Mouse (Mus musculus) liver, adult 2 months (tissue): ENCODE results near the gene Ubxn2a. TPM values are rescaled to one million over a fixed set of nuclear protein-coding genes. Genes with fewer than 3 reads are reported as not detected.

Experiments
- DNase-seq: peaks from one replicate; pipeline ENCODE4 v3.0.0-alpha.2; 2011; ENCODE audit warnings: low read depth, low spot score; ENCODE audit errors: extremely low read depth
- H3K27ac ChIP-seq: fragments of 200-500 bp; replicated peaks from 2 replicates; pipeline ENCODE4 v1.5.1; 2012; ENCODE audit warnings: low read depth, mild to moderate bottlenecking, control low read depth, inconsistent platforms, low read length; ENCODE audit not compliant: insufficient read depth
- H3K27me3 ChIP-seq: fragments of 200-500 bp; 2 replicates; pipeline ENCODE4 v1.6.1; 2012; ENCODE audit warnings: mild to moderate bottlenecking, moderate library complexity, low read length, inconsistent platforms; ENCODE audit not compliant: control insufficient read depth, insufficient read depth
- H3K36me3 ChIP-seq: fragments of 200-500 bp; 2 replicates; pipeline ENCODE4 v1.6.1; 2012; ENCODE audit warnings: low read length, inconsistent platforms; ENCODE audit not compliant: control insufficient read depth, insufficient read depth
- H3K4me1 ChIP-seq: fragments of 200-500 bp; 2 replicates; pipeline ENCODE4 v1.6.1; 2011; ENCODE audit warnings: low read length; ENCODE audit not compliant: control insufficient read depth, insufficient read depth
- H3K4me3 ChIP-seq: fragments of 200-500 bp; 2 replicates; pipeline ENCODE4 v1.5.1; 2011; ENCODE audit warnings: low read depth, mild to moderate bottlenecking, control low read depth, low read length, moderate library complexity; ENCODE audit not compliant: insufficient read depth
- H3K79me2 ChIP-seq: fragments of 200-500 bp; 2 replicates; pipeline ENCODE4 v1.6.1; 2012; ENCODE audit warnings: inconsistent platforms, mild to moderate bottlenecking, low read length, moderate library complexity; ENCODE audit not compliant: control insufficient read depth, insufficient read depth
- H3K9ac ChIP-seq: fragments of 200-500 bp; 2 replicates; pipeline ENCODE4 v1.6.1; 2012; ENCODE audit warnings: low read depth, mild to moderate bottlenecking, control low read depth, inconsistent platforms, low read length
- CTCF ChIP-seq: fragments of 200-500 bp; IDR thresholded peaks from 2 replicates; pipeline ENCODE4 v1.5.1; 2011; ENCODE audit warnings: low read depth, low read length, control low read depth
- POLR2A ChIP-seq: fragments of 200-500 bp; IDR thresholded peaks from 2 replicates; pipeline ENCODE4 v1.6.1; 2011; ENCODE audit warnings: low read length, control low read depth; ENCODE audit not compliant: insufficient read depth; ENCODE audit errors: extremely low read depth
- WGBS: fragments of 180-500 bp; shearing (Covaris S2); methylation state at CpG from one replicate; pipeline ENCODE4 v1.1.7; 2018; 5-methylcytosine and 5-hydroxymethylcytosine counted together
- polyA plus RNA-seq: library from polyadenylated mRNA; depleted of rRNA; stranded (reverse); fragments of >200 nt; gene quantifications from 2 replicates; pipeline ENCODE4 v1.2.3, GENCODE M21; 2012; rRNA removed
- total RNA-seq: library from RNA; depleted of rRNA; stranded (reverse); fragments of >200 nt; gene quantifications from 2 replicates; pipeline ENCODE4 v1.2.3, GENCODE M21; 2014; rRNA removed

The Ubxn2a gene
- total and polyA plus RNA-seq, 2 experiments = 3.2 to 18.7 TPM

DNA sequence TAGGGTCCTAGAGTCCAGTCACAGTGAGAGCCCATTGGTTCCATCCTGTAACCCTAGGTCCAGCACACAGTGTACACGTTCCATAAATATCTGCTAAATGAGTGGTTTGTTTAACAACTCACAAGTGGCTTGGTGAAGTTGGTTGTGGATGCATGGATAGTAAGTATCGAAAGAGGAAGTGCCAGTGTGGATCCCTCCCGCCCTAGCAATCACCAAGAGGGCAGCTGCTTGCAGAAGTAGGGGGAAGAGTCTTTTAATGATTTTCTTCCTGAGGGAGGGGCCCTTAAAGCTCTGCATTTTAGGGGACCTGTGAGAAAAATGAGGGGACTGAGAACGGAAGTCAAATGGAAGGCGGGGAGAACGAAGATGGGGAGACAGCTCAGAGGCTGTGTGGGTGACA, 67.5 kb downstream of the Ubxn2a start:
- Histone ChIP-seq H3K36me3 (no peaks in the 10 kb centered on the region), H3K27me3 (no peaks in the 10 kb centered on the region), H3K4me1 (peaks cover 9% of the 10 kb centered on the region), H3K9ac (no peak overlapping the region), H3K27ac (no peak overlapping the region), H3K4me3 (no peak overlapping the region), H3K79me2 (no peaks in the 10 kb centered on the region; the same call in 1 of the 2 replicates)
- no peak for TF ChIP-seq CTCF
- no peak for TF ChIP-seq POLR2A
- DNase-seq = no peak
- WGBS = 77% methylated on average over 6 of the region's 6 CpGs

DNA sequence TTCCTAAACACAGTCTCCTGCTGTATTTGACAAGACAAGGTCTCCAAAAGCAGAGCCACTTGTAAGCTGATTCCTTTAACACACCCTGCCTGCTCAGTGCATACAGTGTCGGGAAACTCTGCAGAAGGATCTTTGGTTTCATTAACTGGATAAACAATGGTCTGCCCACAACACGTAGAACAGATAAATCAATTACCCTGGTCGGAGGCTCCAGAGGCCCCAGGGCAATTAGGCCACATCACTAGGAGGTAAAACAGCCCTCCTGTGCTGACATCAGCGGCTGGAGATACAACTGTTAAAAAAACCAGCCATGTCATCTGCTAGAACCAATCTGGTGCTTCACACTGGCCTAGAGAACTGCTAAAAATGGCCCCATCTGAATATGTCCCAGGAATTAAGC, 70.5 kb downstream of the Ubxn2a start:
- Histone ChIP-seq H3K27me3 (no peaks in the 10 kb centered on the region), H3K36me3 (peaks cover 1% of the 10 kb centered on the region; the same call in 1 of the 2 replicates), H3K4me3 (no peak overlapping the region), H3K79me2 (no peaks in the 10 kb centered on the region), H3K9ac (no peak overlapping the region), H3K27ac (no peak overlapping the region), H3K4me1 (peaks cover 5% of the 10 kb centered on the region; the same call in 1 of the 2 replicates)
- no peak for DNase-seq
- no peak for TF ChIP-seq POLR2A
- no peak for TF ChIP-seq CTCF
- 26% methylated on average over 4 of the region's 4 CpGs for WGBS

Other genes starting within 250 kb of the Ubxn2a start
- 0.28 and 0.67 TPM in 2 replicates for gene Fam228a, start 169.3 kb downstream of the Ubxn2a start, total RNA-seq
- 0.15 and 0.17 TPM in 2 replicates for gene Fam228a, start 169.3 kb downstream of the Ubxn2a start, polyA plus RNA-seq
- 0.37 and 0.60 TPM in 2 replicates for gene Pfn4, start 138.7 kb downstream of the Ubxn2a start, total RNA-seq
- gene Pfn4, start 138.7 kb downstream of the Ubxn2a start, polyA plus RNA-seq = 0.27 and 0.40 TPM in 2 replicates
- gene Fam228b, start 138.4 kb downstream of the Ubxn2a start, total RNA-seq = 1.8 and 1.9 TPM in 2 replicates
- gene Fam228b, start 138.4 kb downstream of the Ubxn2a start, polyA plus RNA-seq = 0.81 and 0.87 TPM in 2 replicates
- 64.2 and 67.3 TPM in 2 replicates for gene Sf3b6, start 90.2 kb downstream of the Ubxn2a start, total RNA-seq
- gene Sf3b6, start 90.2 kb downstream of the Ubxn2a start, polyA plus RNA-seq = 14.3 and 24.2 TPM in 2 replicates
- gene Fkbp1b, start 66.1 kb downstream of the Ubxn2a start, total RNA-seq = 0.13 and 0.55 TPM in 2 replicates
- 0.25 and 0.80 TPM in 2 replicates for gene Fkbp1b, start 66.1 kb downstream of the Ubxn2a start, polyA plus RNA-seq
- gene Wdcp, start 64.4 kb downstream of the Ubxn2a start, total RNA-seq = 7.9 and 8.0 TPM in 2 replicates
- gene Wdcp, start 64.4 kb downstream of the Ubxn2a start, polyA plus RNA-seq = 7.4 and 8.4 TPM in 2 replicates
- 0.13 and 0.18 TPM in 2 replicates for gene Mfsd2b, start 33.3 kb downstream of the Ubxn2a start, total RNA-seq
- gene Mfsd2b, start 33.3 kb downstream of the Ubxn2a start, polyA plus RNA-seq = 0.17 and 0.39 TPM in 2 replicates
- 12.5 and 13.6 TPM in 2 replicates for gene Atad2b, start 9.6 kb upstream of the Ubxn2a start, total RNA-seq
- gene Atad2b, start 9.6 kb upstream of the Ubxn2a start, polyA plus RNA-seq = 5.3 and 7.2 TPM in 2 replicates